Mouse (Mus musculus) heart, postnatal 0 days (tissue): ENCODE results near the gene Gm48552. TPM values are rescaled to one million over a fixed set of nuclear protein-coding genes. Genes with fewer than 3 reads are reported as not detected.

Experiments
- ATAC-seq: fragments of 200-750 bp; cut with Nextera tagmentation; 2 replicates; pipeline ENCODE4 v1.8.0; 2017; ENCODE audit warnings: low read depth, moderate number of reproducible peaks, moderate library complexity; ENCODE audit not compliant: insufficient read depth
- DNase-seq: peaks from one replicate; pipeline ENCODE4 v3.0.0-alpha.2; 2016; ENCODE audit warnings: low spot score
- H3K27ac ChIP-seq: fragments of 300-500 bp; sonication (generic); 2 replicates; pipeline ENCODE4 v1.5.1; 2014; ENCODE audit warnings: low read depth, mild to moderate bottlenecking
- H3K27me3 ChIP-seq: fragments of 300-500 bp; sonication (generic); 2 replicates; pipeline ENCODE4 v1.6.1; 2014; ENCODE audit warnings: low read length, mixed read lengths; ENCODE audit not compliant: control insufficient read depth, insufficient read depth
- H3K36me3 ChIP-seq: fragments of 300-500 bp; sonication (generic); replicated peaks from 2 replicates; pipeline ENCODE4 v1.6.1; 2014; ENCODE audit warnings: low read length, mixed read lengths; ENCODE audit not compliant: control insufficient read depth, insufficient read depth
- H3K4me1 ChIP-seq: fragments of 300-500 bp; sonication (generic); 2 replicates; pipeline ENCODE4 v1.6.1; 2014; ENCODE audit warnings: antibody characterized with exemption; ENCODE audit not compliant: control insufficient read depth, insufficient read depth
- H3K4me2 ChIP-seq: fragments of 300-500 bp; sonication (generic); 2 replicates; pipeline ENCODE4 v1.6.1; 2014; ENCODE audit warnings: low read depth, mild to moderate bottlenecking, low read length, moderate library complexity
- H3K4me3 ChIP-seq: fragments of 300-500 bp; sonication (generic); 2 replicates; pipeline ENCODE4 v1.5.1; 2014; ENCODE audit warnings: low read depth, low read length
- H3K9ac ChIP-seq: fragments of 300-500 bp; sonication (generic); replicated peaks from 2 replicates; pipeline ENCODE4 v1.6.1; 2014; ENCODE audit warnings: low read depth, low read length, mixed read lengths
- H3K9me3 ChIP-seq: fragments of 300-500 bp; sonication (generic); replicated peaks from 2 replicates; pipeline ENCODE4 v1.6.1; 2016; ENCODE audit warnings: low read length; ENCODE audit not compliant: control insufficient read depth
- CTCF ChIP-seq: IDR thresholded peaks from 2 replicates; pipeline ENCODE4 v1.5.1; 2016; ENCODE audit warnings: antibody characterized with exemption, control low read depth, low read depth
- EP300 ChIP-seq: IDR thresholded peaks from 2 replicates; pipeline ENCODE4 v1.6.1; 2016; ENCODE audit warnings: antibody characterized with exemption, low read depth
- WGBS: fragments of 180-500 bp; shearing (Covaris S2); extraction: QIAGEN DNeasy Blood & Tissue Kit; methylation state at CpG from one replicate; pipeline ENCODE4 v1.1.7; 2014; 5-methylcytosine and 5-hydroxymethylcytosine counted together
- polyA plus RNA-seq: library from polyadenylated mRNA; unstranded; fragments of >200 nt; fragmentation: Nextera tagmentation; extraction: Ambion mirVana; gene quantifications from 2 replicates; pipeline ENCODE4 v1.2.1, GENCODE M21; 2015
- total RNA-seq: library from RNA; depleted of rRNA; stranded (reverse); fragments of >200 nt; gene quantifications from 2 replicates; pipeline ENCODE4 v1.2.3, GENCODE M21; 2014; ENCODE audit warnings: low replicate concordance

The Gm48552 gene
- total and polyA plus RNA-seq, 2 experiments from 2014 or later: 0.45 TPM; not detected in 1

GRCm38 (mm10) chr10:81366477-81367206 lies 22.2 kb upstream of the Gm48552 start:
- TF ChIP-seq CTCF: no peak
- TF ChIP-seq EP300: no peak
- 44% methylated on average over 6 of the region's 6 CpGs for WGBS
- H3K9me3 ChIP-seq: no peaks in the 10 kb centered on the region
- no peak for ATAC-seq
- peaks cover 31% of the 10 kb centered on the region for H3K4me1 ChIP-seq
- no peak for DNase-seq
- H3K9ac ChIP-seq: no peak overlapping the region
- no peak overlapping the region for H3K4me2 ChIP-seq
- H3K27me3 ChIP-seq: peaks cover 3% of the 10 kb centered on the region; the same call in 1 of the 2 replicates
- peaks cover 53% of the 10 kb centered on the region for H3K36me3 ChIP-seq
- no peak overlapping the region for H3K27ac ChIP-seq
- H3K4me3 ChIP-seq: no peak overlapping the region

- peaks cover 3% of the 10 kb centered on the region; the same call in 1 of the 2 replicates for H3K27me3 ChIP-seq
- ATAC-seq (no peak), DNase-seq (no peak)
- H3K4me1 ChIP-seq: peaks cover 29% of the 10 kb centered on the region
- WGBS: 92% methylated on average over 6 of the region's 6 CpGs
- peaks cover 53% of the 10 kb centered on the region for H3K36me3 ChIP-seq
- no peak overlapping the region for H3K27ac ChIP-seq
- no peak overlapping the region for H3K9ac ChIP-seq
- H3K4me3 ChIP-seq: no peak overlapping the region
- no peaks in the 10 kb centered on the region for H3K9me3 ChIP-seq
- H3K4me2 ChIP-seq: no peak overlapping the region
- TF ChIP-seq CTCF (no peak), EP300 (no peak)
These were observed 21.7 kb upstream of the Gm48552 start for GRCm38 (mm10) chr10:81367207-81367495.

GRCm38 (mm10) chr10:81375322-81375721 lies 13.5 kb upstream of the Gm48552 start:
- TF ChIP-seq CTCF (no peak), EP300 (no peak)
- H3K36me3 ChIP-seq: peaks cover 34% of the 10 kb centered on the region
- 91% methylated on average over 10 of the region's 10 CpGs for WGBS
- no peak overlapping the region for H3K27ac ChIP-seq
- peaks cover 17% of the 10 kb centered on the region for H3K4me1 ChIP-seq
- H3K9me3 ChIP-seq: no peaks in the 10 kb centered on the region
- no peak overlapping the region for H3K4me3 ChIP-seq
- ATAC-seq: no peak
- no peak for DNase-seq
- H3K27me3 ChIP-seq: no peaks in the 10 kb centered on the region
- H3K9ac ChIP-seq: no peak overlapping the region
- H3K4me2 ChIP-seq: no peak overlapping the region

- peak overlapping the region; percentile 36; the same call in 1 of the 2 replicates for H3K27ac ChIP-seq
- DNase-seq (no peak), ATAC-seq (no peak)
- H3K9me3 ChIP-seq: no peaks in the 10 kb centered on the region
- peak overlapping the region; percentile 83 for H3K4me2 ChIP-seq
- no peak for TF ChIP-seq CTCF
- TF ChIP-seq EP300: no peak
- no peaks in the 10 kb centered on the region for H3K27me3 ChIP-seq
- WGBS: 40% methylated on average over 6 of the region's 6 CpGs
- peak overlapping the region; percentile 87 for H3K4me3 ChIP-seq
- peak overlapping the region; percentile 92 for H3K9ac ChIP-seq
- H3K4me1 ChIP-seq: peaks cover 17% of the 10 kb centered on the region
- peaks cover 24% of the 10 kb centered on the region for H3K36me3 ChIP-seq
These were observed 12.0 kb upstream of the Gm48552 start for GRCm38 (mm10) chr10:81376561-81377361.

- TF ChIP-seq EP300: no peak
- TF ChIP-seq CTCF: no peak
- 41% methylated on average over 2 of the region's 2 CpGs for WGBS
- Histone ChIP-seq H3K27me3 (no peaks in the 10 kb centered on the region), H3K36me3 (peaks cover 24% of the 10 kb centered on the region), H3K4me2 (peak overlapping the region; percentile 83), H3K9me3 (no peaks in the 10 kb centered on the region), H3K9ac (peak overlapping the region; percentile 92), H3K27ac (peak overlapping the region; percentile 36; the same call in 1 of the 2 replicates), H3K4me1 (peaks cover 17% of the 10 kb centered on the region), H3K4me3 (peak overlapping the region; percentile 87)
- ATAC-seq (no peak), DNase-seq (no peak)
These were observed 11.5 kb upstream of the Gm48552 start for GRCm38 (mm10) chr10:81377362-81377664.
